Mouse (Mus musculus) retina, embryonic 14.5 days (tissue): ENCODE data around the gene Nceh1.
"Not testable (repeated sequence)": the region's sequence is repeated elsewhere in the genome, so short reads cannot be mapped to it uniquely, and the experiment has no call there.

Experiments
- DNase-seq: peaks from one replicate; pipeline ENCODE4 v3.0.0-alpha.2; 2015; ENCODE audit warnings: low spot score

Gene Nceh1

GRCm38 (mm10) chr3:27283071-27283713, 100.4 kb downstream of the Nceh1 start:
- DNase-seq, result peak; percentile 62

GRCm38 (mm10) chr3:27283796-27284195, 101.0 kb downstream of the Nceh1 start:
- peak; percentile 26 for DNase-seq

GRCm38 (mm10) chr3:27284227-27284626, 101.5 kb downstream of the Nceh1 start:
- DNase-seq, result no peak

GRCm38 (mm10) chr3:27285072-27285471, 102.3 kb downstream of the Nceh1 start:
- DNase-seq, result no peak

GRCm38 (mm10) chr3:27288301-27288700, 105.5 kb downstream of the Nceh1 start:
- DNase-seq, result no peak

GRCm38 (mm10) chr3:27288909-27289308, 106.1 kb downstream of the Nceh1 start:
- no peak for DNase-seq

- DNase-seq, result no peak
Observed at GRCm38 (mm10) chr3:27290285-27290684, 107.5 kb downstream of the Nceh1 start.

- DNase-seq, result not testable (repeated sequence)
Observed at GRCm38 (mm10) chr3:27290945-27291344, 108.2 kb downstream of the Nceh1 start.

- not testable (repeated sequence) for DNase-seq
Observed at GRCm38 (mm10) chr3:27291411-27291810, 108.6 kb downstream of the Nceh1 start.

GRCm38 (mm10) chr3:27293645-27294385, 111.0 kb downstream of the Nceh1 start:
- no peak for DNase-seq

- no peak for DNase-seq
Observed at GRCm38 (mm10) chr3:27300451-27300850, 117.7 kb downstream of the Nceh1 start.

GRCm38 (mm10) chr3:27302339-27303022, 119.7 kb downstream of the Nceh1 start:
- DNase-seq, result no peak

- DNase-seq, result no peak
Observed at GRCm38 (mm10) chr3:27306815-27307214, 124.0 kb downstream of the Nceh1 start.

GRCm38 (mm10) chr3:27310973-27311372, 128.2 kb downstream of the Nceh1 start:
- DNase-seq, result no peak

GRCm38 (mm10) chr3:27311475-27311874, 128.7 kb downstream of the Nceh1 start:
- DNase-seq, result no peak

GRCm38 (mm10) chr3:27314506-27315164, 131.9 kb downstream of the Nceh1 start:
- DNase-seq, result no peak

- DNase-seq, result no peak
Observed at GRCm38 (mm10) chr3:27316559-27317287, 134.0 kb downstream of the Nceh1 start, which contains the start of gene Tnfsf10. Gene Tnfsf10 (plus strand): TSS chr3:27317028.

- DNase-seq, result no peak
Observed at GRCm38 (mm10) chr3:27317288-27318024, 134.7 kb downstream of the Nceh1 start.

- DNase-seq, result no peak
Observed at GRCm38 (mm10) chr3:27319650-27320049, 136.9 kb downstream of the Nceh1 start.

- no peak for DNase-seq
Observed at GRCm38 (mm10) chr3:27320613-27321495, 138.1 kb downstream of the Nceh1 start.
